Mouse (Mus musculus) liver, postnatal 0 days (tissue): ENCODE results near the gene Inpp5d.

Source experiments
- CTCF ChIP-seq: sonication (generic); IDR thresholded peaks from 2 replicates; pipeline ENCODE4 v1.5.1; 2016; ENCODE audit warnings: antibody characterized with exemption, low read depth
- EP300 ChIP-seq: IDR thresholded peaks from 2 replicates; pipeline ENCODE4 v1.6.1; 2016; ENCODE audit warnings: antibody characterized with exemption, low read depth, mild to moderate bottlenecking

DNA sequence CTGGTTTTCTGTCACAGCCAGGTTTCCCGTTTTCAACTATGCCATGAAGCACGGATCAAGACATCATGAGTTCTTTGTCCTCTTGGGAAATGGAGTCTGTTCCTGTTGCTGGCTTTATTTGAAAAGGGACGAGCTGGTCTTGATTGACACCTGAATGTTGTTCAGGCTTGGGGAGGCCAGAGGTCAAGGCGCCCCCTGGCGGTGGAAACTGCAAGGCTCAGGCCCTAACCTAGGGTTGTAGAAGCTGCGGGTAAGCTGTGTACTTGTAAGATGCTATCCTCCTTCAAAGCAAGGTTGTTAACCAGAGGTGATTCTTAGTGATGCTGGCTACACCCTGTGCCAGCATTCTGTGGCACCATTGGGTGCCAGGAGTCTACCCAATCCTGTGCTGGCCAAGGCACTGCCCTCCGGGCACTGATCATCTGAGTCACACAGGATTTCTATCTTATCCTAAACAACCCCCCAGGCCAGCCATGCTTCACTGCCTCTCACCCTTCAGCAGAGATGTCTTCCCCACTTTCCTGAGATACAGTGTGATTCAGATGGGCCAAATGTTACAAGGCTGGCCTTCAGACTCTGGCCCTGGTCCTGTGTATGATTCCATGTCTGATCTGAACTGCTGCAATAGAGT is 11.6 kb upstream of the Inpp5d start:
- TF ChIP-seq CTCF (peak; percentile 94), EP300 (no peak)
